Mouse (Mus musculus) A20 (cell line): ENCODE data around the gene Nmnat2.
"Not testable (repeated sequence)": the region's sequence is repeated elsewhere in the genome, so short reads cannot be mapped to it uniquely, and the experiment has no call there.

ENCODE experiments used
- DNase-seq: peaks from one replicate; pipeline ENCODE4 v3.0.0-alpha.2; 2011; ENCODE audit warnings: low read depth, low spot score

Gene Nmnat2

GRCm38 (mm10) chr1:153054112-153054821 is 99.5 kb downstream of the Nmnat2 start:
- no peak for DNase-seq

- DNase-seq, result no peak
These were observed 103.5 kb downstream of the Nmnat2 start for GRCm38 (mm10) chr1:153058290-153058689.

- DNase-seq, result no peak
These were observed 104.8 kb downstream of the Nmnat2 start for GRCm38 (mm10) chr1:153059626-153060025.

- no peak for DNase-seq
These were observed 107.8 kb downstream of the Nmnat2 start for GRCm38 (mm10) chr1:153062547-153062946.

- DNase-seq, result no peak
These were observed 110.1 kb downstream of the Nmnat2 start for GRCm38 (mm10) chr1:153064784-153065390.

- no peak for DNase-seq
These were observed 110.9 kb downstream of the Nmnat2 start for GRCm38 (mm10) chr1:153065473-153066386.

GRCm38 (mm10) chr1:153066387-153066781 is 111.6 kb downstream of the Nmnat2 start:
- DNase-seq, result peak; percentile 31

- no peak for DNase-seq
These were observed 116.8 kb downstream of the Nmnat2 start for GRCm38 (mm10) chr1:153071563-153071962.

GRCm38 (mm10) chr1:153071995-153072394 is 117.2 kb downstream of the Nmnat2 start:
- DNase-seq, result no peak

GRCm38 (mm10) chr1:153072711-153073110 is 117.9 kb downstream of the Nmnat2 start:
- DNase-seq, result no peak

GRCm38 (mm10) chr1:153073441-153073840 is 118.6 kb downstream of the Nmnat2 start:
- no peak for DNase-seq

GRCm38 (mm10) chr1:153075087-153075736 is 120.4 kb downstream of the Nmnat2 start:
- no peak for DNase-seq

- no peak for DNase-seq
These were observed 121.2 kb downstream of the Nmnat2 start for GRCm38 (mm10) chr1:153075955-153076354.

- not testable (repeated sequence) for DNase-seq
These were observed 128.4 kb downstream of the Nmnat2 start for GRCm38 (mm10) chr1:153083233-153083632.

- DNase-seq, result no peak
These were observed 129.4 kb downstream of the Nmnat2 start for GRCm38 (mm10) chr1:153084191-153084590.

GRCm38 (mm10) chr1:153085198-153085597 is 130.4 kb downstream of the Nmnat2 start:
- no peak for DNase-seq

GRCm38 (mm10) chr1:153087771-153088170 is 133.0 kb downstream of the Nmnat2 start:
- DNase-seq, result no peak

GRCm38 (mm10) chr1:153090081-153090480 is 135.3 kb downstream of the Nmnat2 start:
- DNase-seq, result no peak

GRCm38 (mm10) chr1:153090807-153091206 is 136.0 kb downstream of the Nmnat2 start:
- DNase-seq, result no peak

GRCm38 (mm10) chr1:153091438-153092236 is 136.8 kb downstream of the Nmnat2 start:
- DNase-seq, result no peak
